Mouse (Mus musculus) CH12.LX (cell line): ENCODE measurements around the gene Snrnp48.

Experiments used
- POLR2A ChIP-seq: IDR thresholded peaks from 2 replicates; pipeline ENCODE4 v1.6.1; 2011; ENCODE audit warnings: low read depth, mild to moderate bottlenecking, improper control_type of control experiment, low read length
- ZC3H11A ChIP-seq: IDR thresholded peaks from 2 replicates; pipeline ENCODE4 v1.6.1; 2012; ENCODE audit warnings: low read depth, mild to moderate bottlenecking, inconsistent platforms, low read length, improper control_type of control experiment

DNA sequence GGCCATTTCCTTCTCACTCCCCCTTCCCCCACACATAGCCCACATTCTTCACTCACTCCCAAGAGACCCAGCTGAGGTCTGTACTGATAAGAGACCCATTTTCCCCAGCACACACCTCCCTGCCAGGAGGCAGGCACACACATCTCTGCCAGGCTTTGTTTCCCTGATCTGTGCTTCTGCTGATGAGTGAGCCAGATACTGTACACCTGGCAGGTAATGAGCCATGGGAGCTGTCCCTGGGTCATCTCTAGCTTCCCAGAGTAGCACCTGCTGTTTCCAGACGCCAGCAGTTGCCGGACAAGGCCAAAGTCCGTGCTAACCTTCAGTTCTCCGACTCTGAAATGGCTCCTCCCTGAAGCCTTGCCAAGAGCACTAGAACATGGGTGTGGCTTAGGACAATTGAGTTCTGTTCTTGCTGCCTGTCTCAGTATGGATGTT is 34.0 kb upstream of the Snrnp48 start:
- TF ChIP-seq POLR2A (no peak), ZC3H11A (no peak)
